Mouse (Mus musculus) hindbrain, postnatal 0 days (tissue): ENCODE measurements around the gene Galr2. TPM values are rescaled to one million over a fixed set of nuclear protein-coding genes. Genes with fewer than 3 reads are reported as not detected.
A peak's percentile ranks its signal among the peaks of the same experiment; 100 is the strongest.

Experiments
- ATAC-seq: fragments of 200-750 bp; cut with Nextera tagmentation; 2 replicates; pipeline ENCODE4 v1.8.0; 2017; ENCODE audit warnings: mild to moderate bottlenecking, moderate TSS enrichment, moderate library complexity
- DNase-seq: peaks from one replicate; pipeline ENCODE4 v3.0.0-alpha.2; 2015; ENCODE audit warnings: low spot score
- H3K27ac ChIP-seq: fragments of 300-500 bp; sonication (generic); 2 replicates; pipeline ENCODE4 v1.5.1; 2014; ENCODE audit warnings: mild to moderate bottlenecking
- H3K27me3 ChIP-seq: fragments of 300-500 bp; sonication (generic); 2 replicates; pipeline ENCODE4 v1.6.1; 2014; ENCODE audit warnings: low read length, mixed read lengths; ENCODE audit not compliant: insufficient read depth
- H3K36me3 ChIP-seq: fragments of 300-500 bp; sonication (generic); 2 replicates; pipeline ENCODE4 v1.6.1; 2014; ENCODE audit warnings: low read length, mixed read lengths; ENCODE audit not compliant: insufficient read depth
- H3K4me1 ChIP-seq: fragments of 300-500 bp; sonication (generic); 2 replicates; pipeline ENCODE4 v1.6.1; 2014; ENCODE audit warnings: antibody characterized with exemption, low read length, mixed read lengths; ENCODE audit not compliant: insufficient read depth
- H3K4me2 ChIP-seq: fragments of 300-500 bp; sonication (generic); 2 replicates; pipeline ENCODE4 v1.6.1; 2014; ENCODE audit warnings: low read depth, mild to moderate bottlenecking, low read length, moderate library complexity, mixed read lengths
- H3K4me3 ChIP-seq: fragments of 300-500 bp; sonication (generic); 2 replicates; pipeline ENCODE4 v1.5.1; 2014; ENCODE audit warnings: low read length
- H3K9ac ChIP-seq: fragments of 300-500 bp; sonication (generic); replicated peaks from 2 replicates; pipeline ENCODE4 v1.6.1; 2014; ENCODE audit warnings: mild to moderate bottlenecking, low read length, moderate library complexity, mixed read lengths
- H3K9me3 ChIP-seq: fragments of 300-500 bp; sonication (generic); 2 replicates; pipeline ENCODE4 v1.6.1; 2016; ENCODE audit warnings: low read length, mixed read lengths
- CTCF ChIP-seq: IDR thresholded peaks from 2 replicates; pipeline ENCODE4 v1.5.1; 2016; ENCODE audit warnings: antibody characterized with exemption, control low read depth, low read depth
- WGBS: fragments of 180-500 bp; shearing (Covaris S2); extraction: QIAGEN DNeasy Blood & Tissue Kit; methylation state at CpG from one replicate; pipeline ENCODE4 v1.1.7; 2014; 5-methylcytosine and 5-hydroxymethylcytosine counted together
- polyA plus RNA-seq: library from polyadenylated mRNA; unstranded; fragments of >200 nt; fragmentation: Nextera tagmentation; extraction: Ambion mirVana; gene quantifications from 2 replicates; pipeline ENCODE4 v1.2.1, GENCODE M21; 2015
- total RNA-seq: library from RNA; depleted of rRNA; stranded (reverse); fragments of >200 nt; gene quantifications from 2 replicates; pipeline ENCODE4 v1.2.3, GENCODE M21; 2014

Gene Galr2
- total and polyA plus RNA-seq, 2 experiments from 2014 or later: 0.44 TPM; not detected in 1

GRCm38 (mm10) chr11:116305423-116305822 lies 24.7 kb downstream of the Galr2 start:
- TF ChIP-seq CTCF: no peak
- Histone ChIP-seq H3K4me1 (peaks cover 4% of the 10 kb centered on the region; the same call in 1 of the 2 replicates), H3K4me3 (peak overlapping the region; percentile 69), H3K27ac (no peak overlapping the region), H3K27me3 (no peaks in the 10 kb centered on the region), H3K9ac (no peak overlapping the region), H3K4me2 (peak overlapping the region; percentile 61), H3K9me3 (no peaks in the 10 kb centered on the region), H3K36me3 (peaks cover 28% of the 10 kb centered on the region)
- no peak for DNase-seq
- 100% methylated on average over 2 of the region's 2 CpGs for WGBS
- no peak for ATAC-seq

- Histone ChIP-seq H3K27me3 (no peaks in the 10 kb centered on the region), H3K9me3 (no peaks in the 10 kb centered on the region), H3K36me3 (peaks cover 22% of the 10 kb centered on the region), H3K27ac (peak overlapping the region; percentile 60; the same call in 1 of the 2 replicates), H3K4me3 (peak overlapping the region; percentile 69), H3K4me1 (peaks cover 4% of the 10 kb centered on the region; the same call in 1 of the 2 replicates), H3K9ac (peak overlapping the region; percentile 80), H3K4me2 (peak overlapping the region; percentile 61)
- 2% methylated on average over 52 of the region's 53 CpGs for WGBS
- DNase-seq (peak; percentile 98), ATAC-seq (peak; percentile 94)
- TF ChIP-seq CTCF: no peak
Measured at GRCm38 (mm10) chr11:116306126-116306982, 25.6 kb downstream of the Galr2 start.

- H3K27me3 ChIP-seq: no peaks in the 10 kb centered on the region
- TF ChIP-seq CTCF: no peak
- H3K4me3 ChIP-seq: peak within 1 kb of the TSS; percentile 69
- H3K9ac ChIP-seq: peak within 1 kb of the TSS; percentile 80
- 87% methylated on average over 10 of the region's 10 CpGs for WGBS
- H3K36me3 ChIP-seq: peaks cover 19% of the 10 kb centered on the region
- H3K4me1 ChIP-seq: peaks cover 4% of the 10 kb centered on the region; the same call in 1 of the 2 replicates
- H3K4me2 ChIP-seq: peak within 1 kb of the TSS; percentile 61
- no peaks in the 10 kb centered on the region for H3K9me3 ChIP-seq
- ATAC-seq: peak; percentile 35
- peak within 1 kb of the TSS; percentile 60; the same call in 1 of the 2 replicates for H3K27ac ChIP-seq
- DNase-seq: no peak
Measured at GRCm38 (mm10) chr11:116307019-116307725, 26.4 kb downstream of the Galr2 start, which contains the start of gene Exoc7. TSS of gene Exoc7 (minus strand) at chr11:116307233.

GRCm38 (mm10) chr11:116307762-116308531 lies 27.2 kb downstream of the Galr2 start:
- Histone ChIP-seq H3K4me2 (no peak overlapping the region), H3K27ac (no peak overlapping the region), H3K36me3 (peaks cover 15% of the 10 kb centered on the region; the same call in 1 of the 2 replicates), H3K4me1 (peaks cover 4% of the 10 kb centered on the region; the same call in 1 of the 2 replicates), H3K4me3 (no peak overlapping the region), H3K9me3 (no peaks in the 10 kb centered on the region), H3K27me3 (no peaks in the 10 kb centered on the region), H3K9ac (no peak overlapping the region)
- ATAC-seq: no peak
- TF ChIP-seq CTCF: 0 out of 2 replicates have a peak, but pooled peaks have one; percentile 2
- 96% methylated on average over 12 of the region's 12 CpGs for WGBS
- no peak for DNase-seq

- WGBS: 78% methylated on average over 3 of the region's 3 CpGs
- Histone ChIP-seq H3K36me3 (peaks cover 3% of the 10 kb centered on the region; the same call in 1 of the 2 replicates), H3K4me2 (no peak overlapping the region), H3K27me3 (no peaks in the 10 kb centered on the region), H3K9ac (no peak overlapping the region), H3K27ac (no peak overlapping the region), H3K4me1 (peaks cover 4% of the 10 kb centered on the region; the same call in 1 of the 2 replicates), H3K9me3 (no peaks in the 10 kb centered on the region), H3K4me3 (no peak overlapping the region)
- TF ChIP-seq CTCF: no peak
- ATAC-seq: no peak
- DNase-seq: no peak
Measured at GRCm38 (mm10) chr11:116309601-116310000, 28.9 kb downstream of the Galr2 start.

GRCm38 (mm10) chr11:116311169-116311568 lies 30.4 kb downstream of the Galr2 start:
- H3K36me3 ChIP-seq: no peaks in the 10 kb centered on the region
- no peak for TF ChIP-seq CTCF
- H3K4me2 ChIP-seq: no peak overlapping the region
- WGBS: 22% methylated on average over 8 of the region's 8 CpGs
- peak; percentile 70 for DNase-seq
- H3K27me3 ChIP-seq: no peaks in the 10 kb centered on the region
- peaks cover 4% of the 10 kb centered on the region; the same call in 1 of the 2 replicates for H3K4me1 ChIP-seq
- H3K4me3 ChIP-seq: no peak overlapping the region
- no peaks in the 10 kb centered on the region for H3K9me3 ChIP-seq
- no peak for ATAC-seq
- no peak overlapping the region for H3K27ac ChIP-seq
- H3K9ac ChIP-seq: no peak overlapping the region
